Mouse (Mus musculus) hematopoietic stem cell, adult 5-6 weeks (primary cell): ENCODE measurements around the gene Olfr301. TPM values are rescaled to one million over a fixed set of nuclear protein-coding genes. Genes with fewer than 3 reads are reported as not detected.

Source experiments
- ATAC-seq, 2 experiments: fragments of 125-278 bp in 1 of 2; replicated peaks in 1 of 2; 2 replicates each; pipeline ENCODE4 v1.8.0; 2016 to 2017; ENCODE audit warnings: inconsistent platforms in 2 of 2, mild to moderate bottlenecking in 2 of 2, moderate number of reproducible peaks in 2 of 2, low read depth in 1 of 2, moderate TSS enrichment in 1 of 2; ENCODE audit not compliant: low FRiP score in 2 of 2, poor library complexity in 2 of 2, severe bottlenecking in 2 of 2, insufficient read depth in 1 of 2, low TSS enrichment in 1 of 2
- total RNA-seq: library from RNA; stranded (forward); fragments of 172-1452, 232-1000 nt; gene quantifications from 2 replicates; pipeline ENCODE4 v1.2.3, GENCODE M21; 2017

Gene Olfr301
- not detected in 2 replicates for total RNA-seq

DNA sequence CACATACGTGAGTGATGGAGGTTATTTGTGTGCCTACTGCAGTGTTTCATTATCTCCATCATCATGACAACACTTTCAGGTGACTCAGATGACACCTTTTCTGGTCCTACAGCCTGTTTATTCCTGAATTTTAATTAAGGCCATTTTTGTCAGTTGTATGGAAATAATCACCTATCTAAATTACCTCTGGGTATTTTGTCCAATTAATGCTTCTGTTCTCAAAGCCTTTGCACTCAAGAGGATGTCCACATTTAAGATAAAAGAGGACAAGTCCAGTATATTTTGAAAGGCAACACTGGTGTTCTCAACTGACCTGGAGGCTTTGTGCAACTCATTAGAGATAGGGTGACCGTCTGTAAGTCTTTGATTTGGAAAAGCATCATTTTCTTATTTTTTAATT lies at the start of gene Olfr301:
TSS of gene Olfr301 (plus strand) at position 301 of the 400 bp plus-strand sequence.
- no peak for ATAC-seq

DNA sequence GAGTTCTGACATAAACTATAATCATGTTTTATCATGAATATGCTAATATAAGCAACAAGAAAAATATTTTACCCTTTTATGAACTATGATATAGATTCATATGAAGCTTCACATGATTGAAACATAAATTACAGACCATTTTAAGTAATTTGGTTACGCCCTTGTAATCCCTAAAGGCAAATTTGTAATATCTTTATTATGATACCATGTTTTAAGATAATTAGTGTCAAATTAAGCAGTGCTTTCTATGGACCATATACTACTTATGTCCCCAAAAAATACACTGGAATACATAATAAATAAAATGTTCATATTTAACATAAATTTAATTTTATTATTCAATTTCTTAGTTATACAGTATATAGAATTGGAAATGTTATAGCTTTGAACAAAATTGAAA lies 36.8 kb upstream of the Olfr301 start, which contains the start of gene Olfr305:
TSS of gene Olfr305 (minus strand) at position 101 of the 400 bp plus-strand sequence.
- ATAC-seq, result no peak

DNA sequence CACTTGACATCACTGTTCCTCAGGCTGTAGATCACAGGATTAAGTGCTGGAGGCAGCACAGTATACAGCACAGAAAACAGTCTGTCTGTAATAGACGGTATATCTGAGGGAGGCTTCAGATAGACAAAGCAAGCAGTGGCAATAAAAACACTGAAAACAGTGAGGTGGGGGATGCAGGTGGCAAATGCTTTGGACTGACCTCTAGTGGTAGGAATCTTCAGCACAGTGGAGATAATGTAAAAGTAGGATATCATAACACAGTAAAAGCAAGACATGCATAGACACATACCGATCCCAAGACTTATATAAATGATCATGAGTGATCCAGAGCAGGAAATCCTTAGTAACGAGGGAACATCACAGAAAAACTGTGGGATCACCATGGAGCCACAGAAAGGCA lies 17.9 kb upstream of the Olfr301 start:
- no peak for ATAC-seq

DNA sequence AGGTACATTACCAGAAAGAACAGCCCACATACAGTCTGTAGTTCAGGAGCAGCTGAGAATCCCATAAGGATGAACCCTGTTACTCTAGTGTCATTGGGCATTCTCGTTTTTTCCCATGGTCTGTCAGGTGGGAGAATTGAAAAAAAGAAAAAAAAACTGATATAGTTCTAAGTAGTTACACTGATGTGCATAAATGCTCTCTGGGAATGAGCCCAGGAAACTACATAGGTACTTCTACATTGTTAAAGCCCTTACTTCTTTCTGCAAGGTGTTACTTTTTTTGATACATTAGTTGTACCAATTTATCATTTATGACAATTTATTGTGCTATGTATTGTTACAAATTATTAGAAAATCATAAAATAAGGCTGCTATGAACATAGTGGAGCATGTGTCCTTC lies 17.1 kb upstream of the Olfr301 start, which contains the start of gene Olfr304:
TSS of gene Olfr304 (minus strand) at position 101 of the 400 bp plus-strand sequence.
- no peak for ATAC-seq

DNA sequence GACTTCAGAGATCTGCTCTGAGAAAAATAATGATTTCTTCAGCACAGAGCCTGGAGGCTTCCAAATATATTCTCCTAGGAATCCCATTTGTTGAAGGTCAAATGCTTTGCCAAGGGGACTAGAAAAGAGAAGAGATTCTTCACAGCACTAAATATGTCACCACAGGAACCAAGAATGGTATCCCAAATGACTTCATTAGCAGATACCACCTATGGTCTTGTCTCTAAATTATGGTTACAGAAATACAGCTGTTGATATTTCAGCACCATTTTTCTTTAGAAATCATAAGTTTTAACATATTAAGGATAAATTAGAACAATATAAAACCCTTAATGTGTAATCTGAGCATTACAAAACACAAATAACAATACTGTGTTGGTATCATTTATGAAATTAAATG lies 6.0 kb upstream of the Olfr301 start, which contains the start of gene Olfr303:
TSS of gene Olfr303 (minus strand) at position 101 of the 400 bp plus-strand sequence.
- ATAC-seq, result no peak

DNA sequence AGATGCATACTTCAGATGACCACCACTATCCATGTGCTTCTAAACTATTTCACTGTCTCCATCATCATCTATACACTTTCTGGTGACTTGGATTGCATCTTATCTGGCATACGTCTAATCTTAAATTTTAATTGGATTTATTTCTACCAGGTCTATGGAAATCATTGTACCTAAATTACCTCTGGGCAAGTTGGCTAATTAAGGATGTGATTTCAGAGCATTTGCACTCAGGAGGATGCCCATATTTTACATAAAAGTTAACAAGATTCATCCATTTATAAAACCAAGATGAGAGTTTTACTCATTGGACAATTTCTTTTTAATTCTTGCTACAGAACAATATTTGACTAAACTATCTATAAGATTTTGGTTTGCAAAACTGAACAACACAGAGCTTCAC lies 56.0 kb downstream of the Olfr301 start, which contains the start of gene Olfr299:
TSS of gene Olfr299 (plus strand) at position 301 of the 400 bp plus-strand sequence.
- ATAC-seq, result no peak

Other genes starting within 250 kb of the Olfr301 start
- gene Vmn2r75, start 232.1 kb upstream of the Olfr301 start, total RNA-seq, result not detected in 2 replicates
- gene Vmn2r76, start 157.5 kb upstream of the Olfr301 start, total RNA-seq, result not detected in 2 replicates
- not detected in 2 replicates for gene Olfr310, start 126.7 kb upstream of the Olfr301 start, total RNA-seq
- not detected in 2 replicates for gene Olfr309, start 90.1 kb upstream of the Olfr301 start, total RNA-seq
- gene Olfr308, start 78.2 kb upstream of the Olfr301 start, total RNA-seq, result not detected in 2 replicates
- gene Olfr307, start 66.3 kb upstream of the Olfr301 start, total RNA-seq, result not detected in 2 replicates
- gene Olfr305, start 36.9 kb upstream of the Olfr301 start, total RNA-seq, result not detected in 2 replicates
- not detected in 2 replicates for gene Olfr304, start 17.2 kb upstream of the Olfr301 start, total RNA-seq
- not detected in 2 replicates for gene Olfr303, start 6.1 kb upstream of the Olfr301 start, total RNA-seq
- gene Olfr299, start 56.1 kb downstream of the Olfr301 start, total RNA-seq, result not detected in 2 replicates
- gene Olfr298, start 88.6 kb downstream of the Olfr301 start, total RNA-seq, result not detected in 2 replicates
- gene Olfr297, start 116.1 kb downstream of the Olfr301 start, total RNA-seq, result not detected in 2 replicates
- gene Olfr295, start 180.0 kb downstream of the Olfr301 start, total RNA-seq, result not detected in 2 replicates
- not detected in 2 replicates for gene Olfr294, start 212.8 kb downstream of the Olfr301 start, total RNA-seq
- gene Olfr293, start 245.2 kb downstream of the Olfr301 start, total RNA-seq, result not detected in 2 replicates